Mouse (Mus musculus): ENCODE data around the gene Auts2. TPM values are rescaled to one million over a fixed set of nuclear protein-coding genes. Genes with fewer than 3 reads are reported as not detected.
A peak's percentile ranks its signal among the peaks of the same experiment; 100 is the strongest.

Auts2 gene
- total RNA-seq, 4 experiments from 2014 or later = 23.5 to 31.8 (median 27.0) TPM

DNA sequence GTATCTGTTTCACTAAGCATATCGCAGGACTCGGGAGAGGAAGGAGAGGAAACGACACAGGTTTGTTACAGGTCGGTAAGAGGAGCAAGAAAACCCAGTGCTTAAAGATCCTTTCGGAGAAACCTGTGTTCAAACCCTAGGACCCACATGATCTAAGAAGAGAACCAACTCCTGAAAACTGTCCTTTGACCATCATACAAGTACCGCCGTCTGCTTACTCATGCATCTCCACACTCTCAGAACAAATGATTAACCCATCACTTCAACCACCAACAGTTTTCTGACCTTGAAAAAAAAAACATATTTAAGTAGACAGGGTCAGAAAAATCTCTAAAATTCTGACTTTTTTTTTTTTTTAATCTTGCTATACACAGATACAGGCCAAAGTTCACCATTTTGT is 908.4 kb downstream of the Auts2 start:
- no peak for DNase-seq (ENCODE audit: low spot score)

DNA sequence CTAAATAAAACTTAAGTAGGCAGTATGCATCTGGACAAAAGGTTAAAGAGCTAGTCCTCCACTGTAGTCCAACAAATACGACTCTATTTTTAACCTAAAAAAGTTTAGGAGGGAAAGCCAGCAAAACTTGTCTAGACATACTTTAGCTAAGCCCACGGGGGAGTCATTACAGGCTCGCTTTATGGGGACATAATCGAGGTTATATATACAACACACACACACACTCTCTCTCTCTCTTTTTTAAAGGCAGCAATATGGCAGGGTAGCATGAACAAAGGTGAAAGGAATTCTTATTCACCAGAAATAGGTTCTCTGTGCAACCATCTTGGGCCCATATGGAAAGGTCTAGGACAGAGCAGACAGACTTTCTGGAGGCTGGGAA is 911.2 kb downstream of the Auts2 start:
- no peak for DNase-seq (ENCODE audit: low spot score)

DNA sequence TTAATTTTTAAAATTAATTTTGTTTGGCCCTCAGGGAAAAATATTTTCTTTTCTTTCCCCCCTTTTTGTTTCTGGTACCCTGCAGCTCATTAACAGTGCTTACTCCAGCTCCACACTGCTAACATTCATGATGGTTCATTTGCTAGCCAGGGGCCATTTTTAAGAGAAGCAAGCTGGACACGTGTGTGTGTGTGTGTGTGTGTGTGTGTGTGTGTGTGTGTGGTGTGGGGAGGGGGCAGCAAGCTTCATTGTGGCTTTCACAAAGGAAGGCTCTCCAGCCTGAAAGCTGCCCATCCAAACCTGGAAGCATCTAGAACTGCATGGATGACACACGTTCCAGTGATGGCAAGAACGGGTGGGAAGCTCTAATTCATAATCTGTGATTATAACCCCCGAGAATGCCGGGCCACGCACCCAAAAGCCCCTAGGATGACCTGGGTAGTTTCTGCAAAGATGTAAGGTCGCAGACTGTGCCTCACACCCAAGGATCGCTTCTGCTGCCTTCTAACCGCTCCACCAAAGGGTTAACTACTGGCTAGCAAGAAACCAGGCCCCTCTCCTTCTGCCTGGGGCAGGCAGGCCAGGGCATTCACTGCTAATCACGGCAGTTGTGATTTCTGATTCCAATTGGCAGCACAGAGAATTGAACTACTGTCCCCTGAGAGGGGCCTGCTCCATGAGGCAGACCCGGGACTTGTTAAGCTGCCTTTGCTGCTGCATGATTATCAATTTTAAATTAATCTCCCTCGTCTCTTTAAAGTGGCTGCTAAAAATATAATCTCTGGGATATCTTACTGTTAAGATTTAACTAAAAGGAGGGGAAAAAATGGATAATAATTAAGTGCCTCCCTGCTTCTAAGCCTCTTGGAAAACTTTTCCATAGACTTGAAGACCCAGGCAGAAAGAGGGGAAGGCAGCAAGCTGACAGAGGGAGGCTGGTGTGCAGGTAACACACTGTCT is 911.8 kb downstream of the Auts2 start:
- DNase-seq (ENCODE audit: low spot score) = no peak

GRCm38 (mm10) chr5:131630577-131630976 is 912.6 kb downstream of the Auts2 start:
- no peak for DNase-seq (ENCODE audit: low spot score)

DNA sequence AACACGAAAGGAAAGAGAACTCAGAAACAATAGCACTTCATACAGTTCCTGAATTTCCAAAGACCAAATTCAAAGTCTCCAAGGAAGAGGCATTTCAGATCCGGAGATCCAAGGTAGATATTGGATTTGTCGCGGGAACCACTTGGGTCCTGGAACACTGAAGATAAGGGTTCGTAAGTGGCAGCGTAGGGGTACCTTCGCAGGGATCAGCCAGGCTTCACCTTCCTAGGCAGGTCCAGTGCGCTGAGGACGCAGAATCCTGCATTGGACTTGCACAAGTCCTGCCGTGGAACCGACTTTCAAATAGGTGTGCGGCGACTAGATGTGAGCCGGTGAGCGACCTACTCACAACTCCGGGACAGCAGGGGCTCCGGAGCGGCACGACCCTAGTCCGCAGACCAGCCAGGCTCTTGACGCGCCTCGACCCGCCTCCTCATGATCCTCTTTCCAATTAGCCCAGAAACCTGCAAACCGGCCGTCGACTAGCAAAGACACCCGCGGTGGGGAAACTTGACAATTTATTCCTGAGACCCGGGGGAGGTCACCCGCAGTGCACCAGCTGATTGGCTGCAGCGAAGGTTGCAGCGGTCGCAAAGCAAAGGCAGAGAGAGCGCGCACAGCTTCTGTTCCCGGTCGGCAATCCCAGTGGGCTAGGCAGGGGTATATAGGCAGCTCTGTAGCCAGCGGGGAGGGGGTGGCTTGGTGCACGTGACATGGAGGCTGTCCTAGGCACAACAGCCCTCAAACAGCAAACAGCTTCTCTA is 926.8 kb downstream of the Auts2 start:
- DNase-seq (ENCODE audit: low spot score) = no peak

DNA sequence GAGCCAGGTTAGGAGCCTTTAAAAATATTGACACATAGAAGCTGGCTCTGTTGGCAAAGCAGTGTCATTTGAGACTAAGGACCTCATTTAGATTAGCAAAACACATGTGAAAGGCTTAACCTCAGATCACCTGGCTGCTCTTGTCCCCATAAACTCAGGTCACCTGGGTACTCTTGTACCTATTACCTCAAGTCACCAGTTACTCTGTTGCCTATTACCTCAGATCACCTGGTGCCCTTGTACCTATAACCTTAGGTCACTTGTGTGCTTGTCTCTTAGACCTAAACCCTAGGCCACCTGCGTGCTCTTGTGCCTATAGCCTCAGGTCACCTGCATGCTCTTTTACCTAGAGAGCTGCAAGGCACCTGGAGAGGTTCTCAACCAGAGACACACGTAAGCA is 928.9 kb downstream of the Auts2 start:
- DNase-seq (ENCODE audit: low spot score) = no peak

DNA sequence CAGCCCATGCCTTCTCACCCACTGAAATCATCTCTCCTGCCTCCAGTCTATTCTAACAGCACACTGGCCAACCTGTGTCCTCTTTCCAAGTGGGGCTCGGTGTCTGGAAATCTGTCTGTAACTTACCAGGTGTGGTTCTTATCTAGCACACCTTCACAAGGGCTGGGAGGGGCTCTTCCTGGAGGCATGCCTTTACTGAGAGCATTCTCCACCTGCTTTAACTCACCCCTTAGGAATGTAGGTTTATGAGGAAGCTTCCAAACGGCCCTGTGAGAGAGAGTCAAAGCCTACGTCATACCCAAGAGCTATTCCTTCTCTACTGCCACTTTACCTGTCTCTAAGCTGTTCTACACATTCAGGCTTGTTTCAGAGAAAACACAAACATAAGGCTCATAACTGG is 929.8 kb downstream of the Auts2 start:
- DNase-seq (ENCODE audit: low spot score) = no peak

DNA sequence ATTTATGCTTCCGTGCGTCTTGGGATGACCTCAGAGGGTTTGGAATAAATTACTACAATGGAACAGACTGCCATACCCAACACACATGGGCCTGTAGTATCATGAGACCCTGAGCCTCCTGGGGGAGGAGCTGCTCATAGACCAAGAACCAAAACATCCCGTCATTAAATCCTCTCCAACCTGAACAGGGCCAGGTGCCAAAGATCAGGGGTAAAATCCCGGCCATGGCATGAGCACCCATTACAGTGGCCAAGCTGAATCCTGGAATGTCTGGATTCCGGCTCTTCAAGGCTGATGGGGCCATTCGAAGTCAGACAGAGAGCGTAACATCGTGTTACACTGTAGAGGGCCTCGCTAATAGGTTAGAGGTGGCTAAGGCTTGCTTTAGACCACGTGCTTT is 932.4 kb downstream of the Auts2 start:
- no peak for DNase-seq (ENCODE audit: low spot score)

GRCm38 (mm10) chr5:131606786-131607185 is 936.4 kb downstream of the Auts2 start:
- no peak for DNase-seq (ENCODE audit: low spot score)

DNA sequence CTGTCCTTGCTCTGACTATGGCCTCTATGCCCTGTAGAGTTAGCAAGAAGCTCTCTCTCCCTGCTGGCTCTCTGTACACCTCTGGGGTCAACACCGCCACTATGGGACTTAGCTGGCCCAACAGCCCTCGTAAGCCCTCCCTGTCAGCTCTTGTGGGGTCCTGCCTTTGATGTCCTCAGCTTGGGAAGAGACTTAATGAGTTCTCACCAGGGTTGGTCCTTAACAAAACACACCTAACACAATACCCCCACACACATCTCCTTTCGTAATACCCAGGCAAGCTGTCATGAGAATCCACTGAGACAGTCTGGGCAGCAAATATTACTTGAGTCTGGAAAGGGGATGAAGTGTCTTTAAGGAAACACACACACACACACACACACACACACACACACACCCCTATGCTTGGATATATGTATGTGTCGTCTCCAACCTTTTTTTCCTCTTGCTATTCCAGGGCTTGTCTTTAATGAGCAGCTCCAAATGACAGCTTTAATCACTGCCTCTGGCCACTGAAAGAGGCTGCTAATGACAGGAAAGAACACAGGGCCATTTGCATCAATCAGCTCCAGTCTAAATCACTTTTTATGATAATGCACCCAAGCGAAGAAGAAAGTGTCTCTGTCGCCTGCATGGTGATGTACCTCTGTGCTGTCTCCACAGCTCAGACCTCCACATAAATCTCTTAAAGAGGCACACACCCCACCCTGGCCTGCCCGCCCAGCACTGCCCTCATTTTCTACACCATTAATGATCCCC is 941.0 kb downstream of the Auts2 start:
- no peak for DNase-seq (ENCODE audit: low spot score)

DNA sequence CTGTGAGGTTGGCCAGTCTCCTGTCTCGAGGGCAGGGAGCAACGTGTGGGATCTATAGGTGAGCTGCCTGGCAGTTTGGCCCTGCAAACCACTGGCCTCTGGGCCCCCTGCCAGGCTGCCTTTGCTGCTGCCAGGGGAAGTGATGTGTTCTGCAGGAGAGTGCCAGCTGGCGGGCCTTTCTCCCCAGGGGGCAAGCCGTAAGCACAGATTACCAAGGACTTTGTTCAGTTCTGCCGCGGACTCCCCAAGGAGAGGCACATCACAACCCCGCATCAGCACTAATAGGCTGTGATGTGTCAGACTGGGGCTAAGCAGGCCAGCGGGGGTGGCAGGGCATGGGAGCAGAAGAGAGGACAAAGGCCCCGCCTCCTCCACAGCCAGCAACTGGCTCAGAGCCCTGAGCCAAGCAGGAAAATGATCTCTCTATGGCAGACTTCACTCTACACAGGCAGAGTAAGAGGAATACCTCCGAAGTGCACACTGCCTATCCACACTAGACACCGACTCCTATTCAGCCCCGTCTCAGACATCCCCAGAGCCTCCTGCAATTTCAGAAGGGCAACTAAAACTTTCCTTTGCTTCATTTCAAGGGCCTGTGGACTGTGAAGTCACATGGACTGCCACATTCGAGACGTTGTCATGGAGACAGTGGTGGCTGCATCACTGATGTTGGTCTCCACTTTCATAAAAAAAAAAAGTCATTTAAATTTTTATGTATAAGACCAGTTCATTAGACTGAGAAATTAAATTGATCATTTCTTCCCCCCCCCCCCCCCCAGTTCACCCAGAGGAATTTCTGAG is 942.6 kb downstream of the Auts2 start:
- DNase-seq (ENCODE audit: low spot score) = peak; percentile 75

DNA sequence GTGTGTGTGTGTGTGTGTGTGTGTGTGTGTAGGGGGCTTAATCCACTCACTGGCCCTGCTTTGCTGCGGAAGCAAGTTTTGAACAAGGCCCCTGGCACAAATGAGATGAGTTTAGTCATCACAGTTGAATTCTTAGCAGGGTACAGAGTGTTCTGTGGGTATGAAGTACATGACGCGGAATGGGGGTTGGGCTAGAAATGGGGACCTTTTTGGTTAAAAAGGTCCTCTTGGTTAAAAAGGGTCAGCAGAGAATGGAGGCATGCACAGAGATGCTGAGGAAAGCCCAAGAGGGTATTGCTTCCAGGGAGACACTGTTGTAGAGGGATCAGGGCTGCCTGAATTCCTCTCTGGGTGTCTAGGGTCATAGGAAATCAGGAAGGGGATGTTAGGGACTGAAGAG is 945.6 kb downstream of the Auts2 start:
- DNase-seq (ENCODE audit: low spot score) = no peak

GRCm38 (mm10) chr5:131596591-131596990 is 946.6 kb downstream of the Auts2 start:
- DNase-seq (ENCODE audit: low spot score) = no peak

GRCm38 (mm10) chr5:131595730-131596129 is 947.4 kb downstream of the Auts2 start:
- no peak for DNase-seq (ENCODE audit: low spot score)

DNA sequence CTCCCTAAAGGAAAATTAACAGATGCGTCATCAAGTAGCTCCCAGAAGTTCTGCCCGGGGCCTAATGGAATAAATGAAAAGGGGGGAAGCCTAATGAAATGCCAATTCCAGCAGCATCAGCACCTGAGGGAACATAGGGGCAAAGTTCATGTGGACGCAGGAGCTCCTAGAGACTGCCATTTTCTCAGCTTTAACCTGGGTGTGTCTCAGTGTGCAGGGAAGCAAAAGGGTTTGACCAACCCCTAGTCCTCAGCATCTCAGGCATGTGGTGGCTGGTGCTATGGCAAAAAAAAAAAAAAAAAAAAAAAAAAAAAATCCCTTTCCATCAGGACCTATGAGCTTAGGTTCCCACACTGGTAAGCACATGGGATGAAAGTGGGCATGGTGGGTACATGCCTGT is 948.5 kb downstream of the Auts2 start:
- DNase-seq (ENCODE audit: low spot score) = no peak

GRCm38 (mm10) chr5:131593261-131593660 is 949.9 kb downstream of the Auts2 start:
- DNase-seq (ENCODE audit: low spot score) = no peak

- DNase-seq (ENCODE audit: low spot score) = no peak
Measured at GRCm38 (mm10) chr5:131589948-131590467, 953.1 kb downstream of the Auts2 start.

DNA sequence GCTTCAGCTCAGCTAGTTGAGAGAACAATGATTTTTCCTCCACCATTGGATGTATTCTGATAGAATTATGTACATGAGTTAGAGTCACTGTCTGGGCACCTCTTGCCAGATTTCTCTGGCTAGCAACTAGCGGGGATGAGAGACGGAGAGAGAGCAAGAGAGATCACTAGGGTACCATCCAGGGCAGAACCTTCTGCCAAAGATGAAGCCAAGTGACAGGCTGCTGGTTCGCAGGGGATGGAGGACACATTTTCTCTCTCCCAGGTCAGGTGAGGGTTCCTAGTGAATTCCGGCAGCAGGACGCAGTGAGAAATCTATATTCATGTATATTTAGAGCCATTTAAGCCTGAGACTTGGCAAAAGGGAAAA is 956.8 kb downstream of the Auts2 start:
- DNase-seq (ENCODE audit: low spot score) = no peak

DNA sequence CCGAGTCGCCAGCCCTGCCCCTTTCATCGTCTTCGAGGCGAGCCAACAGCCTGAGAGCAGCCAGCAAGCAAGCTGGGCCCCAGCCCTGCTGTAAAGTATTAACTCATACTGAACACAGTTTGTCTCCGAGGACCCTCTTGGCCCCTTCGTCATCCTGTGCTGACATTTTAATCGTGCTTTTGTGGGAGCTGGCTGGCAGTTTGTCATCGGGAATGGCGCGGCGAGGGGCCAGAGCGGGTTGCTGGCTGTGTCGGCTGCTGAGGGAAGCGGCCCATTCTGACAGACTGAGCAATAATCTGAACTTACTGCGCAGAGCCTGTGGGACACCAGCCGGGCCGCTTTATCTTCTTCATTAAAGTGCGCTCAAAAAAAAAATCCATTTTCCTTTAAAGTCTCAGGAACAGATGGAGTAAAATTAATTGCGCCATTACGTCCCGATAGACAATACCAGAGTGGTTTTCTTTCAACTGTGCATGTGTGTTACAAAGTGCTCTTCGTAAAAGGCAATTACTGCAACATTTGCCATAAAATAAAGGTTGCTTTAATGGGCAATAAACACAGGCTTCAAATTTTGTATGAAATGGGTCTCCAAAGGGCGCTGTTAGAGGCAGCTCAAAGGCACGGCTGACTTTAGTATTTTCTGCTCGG is 957.3 kb downstream of the Auts2 start:
- no peak for DNase-seq (ENCODE audit: low spot score)
